Mouse (Mus musculus) T-helper 17 cell (primary cell): ENCODE results near the gene Pyroxd1.

Source experiments
- in situ Hi-C, 2 experiments: fragments of 300-600 bp; cut with MboI, MseI; formaldehyde crosslinking; loops; 1 replicate in 1 of 2; 2 replicates in 1 of 2; pipeline ENCODE4 v1.15.1; 2025; ENCODE audit warnings: high pct_unique_total_duplicates in 2 of 2

Pyroxd1 gene

GRCm38 (mm10) chr6:142345440-142346038, at the start of gene Pyroxd1:
Gene Pyroxd1 (plus strand): TSS chr6:142345654.
- in situ Hi-C loops: loop anchor here in 1 of 2 experiments (5.0 kb wide), 1 partner anchor 42 kb away; the partner anchor contains the start of genes Golt1b and Recql

- in situ Hi-C loops: no loop called here
Measured at GRCm38 (mm10) chr6:142298098-142298497, 47.4 kb upstream of the Pyroxd1 start, which contains the start of gene Iapp. Gene Iapp (plus strand): TSS chr6:142298423.

GRCm38 (mm10) chr6:142305076-142305475, 40.4 kb upstream of the Pyroxd1 start:
- in situ Hi-C loops: no loop called here

- in situ Hi-C loops: no loop called here
Measured at GRCm38 (mm10) chr6:142314285-142314684, 31.2 kb upstream of the Pyroxd1 start.

GRCm38 (mm10) chr6:142317106-142317505, 28.3 kb upstream of the Pyroxd1 start:
- in situ Hi-C loops: no loop called here

GRCm38 (mm10) chr6:142322881-142323280, 22.6 kb upstream of the Pyroxd1 start, which contains the start of gene Slco1a5:
Gene Slco1a5 (minus strand): TSS chr6:142322981.
- in situ Hi-C loops: no loop called here

GRCm38 (mm10) chr6:142326598-142326997, 18.9 kb upstream of the Pyroxd1 start:
- in situ Hi-C loops: no loop called here

- in situ Hi-C loops: no loop called here
Measured at GRCm38 (mm10) chr6:142329201-142329600, 16.3 kb upstream of the Pyroxd1 start.

- in situ Hi-C loops: no loop called here
Measured at GRCm38 (mm10) chr6:142338961-142339360, 6.5 kb upstream of the Pyroxd1 start.

- in situ Hi-C loops: no loop called here
Measured at GRCm38 (mm10) chr6:142339576-142339975, 5.9 kb upstream of the Pyroxd1 start.

GRCm38 (mm10) chr6:142343561-142343960, 1.9 kb upstream of the Pyroxd1 start:
- in situ Hi-C loops: no loop called here

- in situ Hi-C loops: loop anchor here in 1 of 2 experiments (5.0 kb wide), 1 partner anchor 41 kb away; the partner anchor contains the start of genes Golt1b and Recql
Measured at GRCm38 (mm10) chr6:142346181-142347110, 992 bp downstream of the Pyroxd1 start.

- in situ Hi-C loops: loop anchor here in 1 of 2 experiments (5.0 kb wide), 1 partner anchor 40 kb away; the partner anchor contains the start of genes Golt1b and Recql
Measured at GRCm38 (mm10) chr6:142347431-142348385, 2.3 kb downstream of the Pyroxd1 start.

- in situ Hi-C loops: loop anchor here in 1 of 2 experiments (25.0 kb wide), 1 partner anchor 1810 kb away; no protein-coding TSS in a partner anchor
Measured at GRCm38 (mm10) chr6:142352099-142352498, 6.6 kb downstream of the Pyroxd1 start.

GRCm38 (mm10) chr6:142357106-142357505, 11.7 kb downstream of the Pyroxd1 start:
- in situ Hi-C loops: loop anchor here in 1 of 2 experiments (25.0 kb wide), 1 partner anchor 1805 kb away; no protein-coding TSS in a partner anchor

GRCm38 (mm10) chr6:142362036-142362435, 16.6 kb downstream of the Pyroxd1 start:
- in situ Hi-C loops: loop anchor here in 1 of 2 experiments (25.0 kb wide), 1 partner anchor 1800 kb away; no protein-coding TSS in a partner anchor

- in situ Hi-C loops: loop anchor here in 1 of 2 experiments (25.0 kb wide), 1 partner anchor 1799 kb away; no protein-coding TSS in a partner anchor
Measured at GRCm38 (mm10) chr6:142363019-142363576, 17.6 kb downstream of the Pyroxd1 start.

- in situ Hi-C loops: loop anchor here in 1 of 2 experiments (25.0 kb wide), 1 partner anchor 1796 kb away; no protein-coding TSS in a partner anchor
Measured at GRCm38 (mm10) chr6:142365742-142366472, 20.5 kb downstream of the Pyroxd1 start.

GRCm38 (mm10) chr6:142366473-142367018, 21.1 kb downstream of the Pyroxd1 start:
- in situ Hi-C loops: loop anchor here in 1 of 2 experiments (25.0 kb wide), 1 partner anchor 1796 kb away; no protein-coding TSS in a partner anchor
